Mouse (Mus musculus): ENCODE data around the gene Tmem150c.

- TF ChIP-seq CTCF (IDR thresholded peaks at IDR 0.05; ENCODE audit: borderline replicate concordance, extremely low read depth, insufficient read depth, insufficient read length) (no peak), POLR2A (IDR thresholded peaks at IDR 0.05; ENCODE audit: borderline replicate concordance, extremely low read depth, insufficient read depth, insufficient read length, poor library complexity, severe bottlenecking) (no peak)
Measured at GRCm38 (mm10) chr5:100123283-100123682, 36.3 kb downstream of the Tmem150c start.

All from brain, embryonic 14.5 days (tissue).